Mouse (Mus musculus) stomach, embryonic 15.5 days (tissue): Measurements from ENCODE around the gene Mrpl53. TPM values are rescaled to one million over a fixed set of nuclear protein-coding genes. Genes with fewer than 3 reads are reported as not detected.

Source experiments
- ATAC-seq: fragments of 200-750 bp; cut with Nextera tagmentation; 2 replicates; pipeline ENCODE4 v1.8.0; 2017; ENCODE audit warnings: low read depth, moderate number of reproducible peaks, moderate TSS enrichment; ENCODE audit not compliant: insufficient read depth, low FRiP score
- H3K27ac ChIP-seq: fragments of 300-500 bp; sonication (generic); 2 replicates; pipeline ENCODE4 v1.5.1; 2015; ENCODE audit warnings: mild to moderate bottlenecking, inconsistent platforms
- H3K27me3 ChIP-seq: fragments of 300-500 bp; sonication (generic); replicated peaks from 2 replicates; pipeline ENCODE4 v1.6.1; 2015; ENCODE audit warnings: inconsistent platforms
- H3K36me3 ChIP-seq: fragments of 300-500 bp; sonication (generic); 2 replicates; pipeline ENCODE4 v1.6.1; 2015; ENCODE audit warnings: inconsistent platforms
- H3K4me1 ChIP-seq: fragments of 300-500 bp; sonication (generic); 2 replicates; pipeline ENCODE4 v1.6.1; 2015; ENCODE audit warnings: inconsistent platforms
- H3K4me2 ChIP-seq: fragments of 300-500 bp; sonication (generic); 2 replicates; pipeline ENCODE4 v1.6.1; 2015; ENCODE audit warnings: mild to moderate bottlenecking, inconsistent platforms
- H3K4me3 ChIP-seq: fragments of 300-500 bp; sonication (generic); replicated peaks from 2 replicates; pipeline ENCODE4 v1.5.1; 2015; ENCODE audit warnings: inconsistent platforms
- H3K9ac ChIP-seq: fragments of 300-500 bp; sonication (generic); 2 replicates; pipeline ENCODE4 v1.6.1; 2015; ENCODE audit warnings: inconsistent platforms
- H3K9me3 ChIP-seq: fragments of 300-500 bp; sonication (generic); 2 replicates; pipeline ENCODE4 v1.6.1; 2016; ENCODE audit warnings: inconsistent platforms
- whole genome bisulfite sequencing: fragments of 180-500 bp; shearing (Covaris S2); methylation state at CpG from one replicate; pipeline ENCODE4 v1.1.7; 2015; 5-methylcytosine and 5-hydroxymethylcytosine counted together
- polyA plus RNA-seq: library from polyadenylated mRNA; unstranded; fragments of >200 nt; fragmentation: Nextera tagmentation; extraction: Ambion mirVana; gene quantifications from 2 replicates; pipeline ENCODE4 v1.2.1, GENCODE M21; 2015

Gene Mrpl53
- polyA plus RNA-seq, 1 experiment from 2014 or later, result 136 TPM

- Histone ChIP-seq H3K27me3 (no peaks in the 10 kb centered on the region), H3K4me3 (peak within 1 kb of the TSS; percentile 73), H3K9ac (peak within 1 kb of the TSS; percentile 70), H3K4me1 (peaks cover 19% of the 10 kb centered on the region), H3K4me2 (peak within 1 kb of the TSS; percentile 99), H3K27ac (peak within 1 kb of the TSS; percentile 85), H3K9me3 (no peaks in the 10 kb centered on the region), H3K36me3 (no peaks in the 10 kb centered on the region)
- WGBS, result 0% methylated on average over 25 of the region's 25 CpGs
- ATAC-seq, result peak; percentile 88
Measured at GRCm38 (mm10) chr6:83101316-83101687, 7.5 kb upstream of the Mrpl53 start, which contains the start of the genes Ccdc142 and Gm42688. Ccdc142 (plus strand) TSS chr6:83101601. Gm42688 (plus strand) TSS chr6:83101617.

GRCm38 (mm10) chr6:83101688-83102556 is 6.9 kb upstream of the Mrpl53 start:
- Histone ChIP-seq H3K36me3 (no peaks in the 10 kb centered on the region), H3K4me3 (peak overlapping the region; percentile 73), H3K4me1 (peaks cover 19% of the 10 kb centered on the region), H3K27ac (peak overlapping the region; percentile 85), H3K9me3 (no peaks in the 10 kb centered on the region), H3K9ac (peak overlapping the region; percentile 70), H3K4me2 (peak overlapping the region; percentile 99), H3K27me3 (no peaks in the 10 kb centered on the region)
- WGBS, result under 1% methylated on average over 74 of the region's 74 CpGs
- ATAC-seq, result peak; percentile 70; the same call in 1 of the 2 replicates

- H3K36me3 ChIP-seq, result no peaks in the 10 kb centered on the region
- no peaks in the 10 kb centered on the region for H3K27me3 ChIP-seq
- peak overlapping the region; percentile 73; the same call in 1 of the 2 replicates for H3K4me3 ChIP-seq
- no peak overlapping the region for H3K9ac ChIP-seq
- ATAC-seq, result no peak
- no peak overlapping the region for H3K27ac ChIP-seq
- peaks cover 27% of the 10 kb centered on the region for H3K4me1 ChIP-seq
- H3K4me2 ChIP-seq, result peak overlapping the region; percentile 99
- no peaks in the 10 kb centered on the region for H3K9me3 ChIP-seq
- 49% methylated on average over 11 of the region's 11 CpGs for WGBS
Measured at GRCm38 (mm10) chr6:83103130-83103650, 5.7 kb upstream of the Mrpl53 start.

- Histone ChIP-seq H3K9me3 (no peaks in the 10 kb centered on the region), H3K27me3 (no peaks in the 10 kb centered on the region), H3K36me3 (no peaks in the 10 kb centered on the region), H3K4me1 (peaks cover 31% of the 10 kb centered on the region), H3K9ac (no peak overlapping the region), H3K4me3 (no peak overlapping the region), H3K4me2 (no peak overlapping the region), H3K27ac (no peak overlapping the region)
- 84% methylated on average over 4 of the region's 4 CpGs for WGBS
- no peak for ATAC-seq
Measured at GRCm38 (mm10) chr6:83104158-83104557, 4.7 kb upstream of the Mrpl53 start.

DNA sequence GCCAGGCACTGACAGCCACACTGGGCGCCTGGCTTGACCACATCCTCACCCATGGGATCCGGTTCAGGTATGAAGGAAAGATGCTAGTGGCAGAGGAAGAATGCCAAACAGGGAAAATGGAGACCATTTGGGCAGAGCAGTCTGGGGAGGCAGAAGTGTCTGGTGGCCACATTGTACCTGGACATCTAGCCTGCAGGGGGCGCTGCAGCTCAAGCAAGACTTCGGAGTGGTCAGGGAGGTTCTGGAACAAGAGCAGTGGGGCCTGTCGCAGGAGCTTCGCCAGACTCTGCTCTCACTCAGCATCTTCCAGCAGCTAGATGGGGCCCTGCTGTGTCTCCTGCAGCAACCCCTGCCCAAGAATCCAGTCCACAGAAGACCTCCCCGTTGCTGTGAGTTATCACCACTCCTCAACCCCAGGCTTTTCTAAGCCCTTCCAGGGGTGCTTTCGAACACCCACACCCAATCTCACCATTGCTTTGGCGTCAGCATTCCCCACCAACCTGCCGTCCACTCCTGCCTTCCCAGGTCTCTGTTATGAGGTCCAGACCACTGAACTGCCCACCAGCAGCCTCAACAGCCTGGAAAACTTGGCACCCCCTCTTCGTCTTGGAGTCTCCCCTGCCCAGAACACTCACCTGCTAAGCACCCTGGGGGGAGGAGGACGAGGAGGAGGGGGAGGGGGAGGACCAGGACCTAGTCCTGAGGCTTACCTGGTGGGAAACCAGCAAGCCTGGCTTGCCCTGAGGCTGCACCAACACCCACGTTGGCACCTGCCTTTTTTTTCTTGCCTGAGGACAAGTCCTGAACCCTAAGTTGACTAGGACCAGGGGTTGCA is 1.1 kb upstream of the Mrpl53 start:
- WGBS, result 36% methylated on average over 13 of the region's 13 CpGs
- Histone ChIP-seq H3K4me3 (peak overlapping the region; percentile 88), H3K4me1 (peaks cover 25% of the 10 kb centered on the region), H3K27ac (peak overlapping the region; percentile 85; the same call in 1 of the 2 replicates), H3K4me2 (peak overlapping the region; percentile 91), H3K36me3 (no peaks in the 10 kb centered on the region), H3K9me3 (no peaks in the 10 kb centered on the region), H3K9ac (peak overlapping the region; percentile 94; the same call in 1 of the 2 replicates), H3K27me3 (no peaks in the 10 kb centered on the region)
- ATAC-seq, result no peak

DNA sequence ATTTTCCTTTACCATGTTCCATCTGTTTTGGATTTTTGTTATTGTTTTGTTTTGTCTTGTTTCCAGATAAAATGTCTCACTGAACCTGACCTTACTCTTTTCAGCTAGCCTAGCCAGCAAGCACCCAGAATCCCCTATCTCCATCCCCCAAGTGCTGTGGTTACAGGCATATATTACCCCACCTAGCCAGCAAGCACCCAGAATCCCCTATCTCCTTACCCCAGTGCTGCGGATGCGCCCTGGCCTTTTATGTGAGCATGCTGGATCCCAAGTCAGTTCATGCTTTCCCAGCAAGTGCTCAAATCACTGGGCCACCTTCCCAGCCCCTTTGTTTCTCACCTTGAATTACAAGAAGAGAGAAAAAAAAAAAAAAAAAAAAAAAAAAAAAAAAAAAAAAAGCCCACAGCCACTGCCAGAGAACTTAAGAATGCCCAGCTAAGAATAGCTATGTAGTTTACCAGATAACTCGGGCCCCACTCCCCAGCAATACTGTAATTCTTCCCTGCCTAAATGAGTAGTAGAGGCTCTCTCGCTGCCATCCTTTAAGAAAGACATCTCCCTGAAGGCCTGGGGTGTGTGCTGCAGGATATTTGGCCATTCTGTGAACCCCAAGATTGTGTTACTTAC is 2.8 kb downstream of the Mrpl53 start:
- 82% methylated on average over 4 of the region's 4 CpGs for WGBS
- no peak for ATAC-seq
- no peak overlapping the region for H3K9ac ChIP-seq
- H3K36me3 ChIP-seq, result peaks cover under 1% of the 10 kb centered on the region; the same call in 1 of the 2 replicates
- no peaks in the 10 kb centered on the region for H3K27me3 ChIP-seq
- no peak overlapping the region for H3K27ac ChIP-seq
- H3K9me3 ChIP-seq, result no peaks in the 10 kb centered on the region
- H3K4me3 ChIP-seq, result no peak overlapping the region
- no peak overlapping the region for H3K4me2 ChIP-seq
- H3K4me1 ChIP-seq, result peaks cover 31% of the 10 kb centered on the region

GRCm38 (mm10) chr6:83115011-83115671 is 6.3 kb downstream of the Mrpl53 start, which contains the start of gene Mogs:
Mogs (plus strand) TSS chr6:83115496.
- Histone ChIP-seq H3K4me1 (peaks cover 34% of the 10 kb centered on the region), H3K9me3 (no peaks in the 10 kb centered on the region), H3K36me3 (peaks cover 18% of the 10 kb centered on the region), H3K9ac (peak within 1 kb of the TSS; percentile 66), H3K27me3 (no peaks in the 10 kb centered on the region), H3K27ac (peak within 1 kb of the TSS; percentile 86), H3K4me3 (peak within 1 kb of the TSS; percentile 68), H3K4me2 (peak within 1 kb of the TSS; percentile 88)
- WGBS, result under 1% methylated on average over 55 of the region's 58 CpGs
- peak; percentile 90 for ATAC-seq

DNA sequence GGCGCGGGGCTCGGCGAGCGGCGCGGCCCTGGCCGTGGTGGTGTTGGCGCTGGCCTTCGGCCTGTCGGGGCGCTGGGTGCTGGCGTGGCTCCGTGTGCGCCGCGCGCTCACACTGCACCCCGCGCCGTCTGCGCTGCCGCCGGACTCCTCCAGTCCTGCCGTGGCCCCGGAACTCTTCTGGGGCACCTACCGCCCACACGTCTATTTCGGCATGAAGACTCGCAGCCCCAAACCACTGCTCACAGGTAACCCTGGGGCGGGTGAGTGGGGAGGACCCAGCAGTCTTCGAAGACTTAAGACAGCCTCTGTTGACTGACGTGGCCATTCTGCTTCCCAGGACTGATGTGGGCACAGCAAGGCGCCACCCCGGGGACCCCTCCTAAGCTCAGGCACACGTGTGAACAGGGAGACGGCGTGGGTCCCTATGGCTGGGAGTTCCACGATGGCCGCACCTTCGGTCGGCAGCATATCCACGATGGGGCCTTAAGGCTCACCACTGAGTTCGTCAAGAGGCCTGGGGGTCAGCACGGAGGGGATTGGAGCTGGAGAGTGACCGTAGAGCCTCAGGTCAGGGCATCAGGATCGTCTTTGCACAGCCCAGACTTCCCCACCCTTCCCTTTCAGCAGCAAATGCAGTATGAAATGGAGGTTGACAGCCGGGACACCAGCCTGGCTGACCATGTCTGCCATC is 7.0 kb downstream of the Mrpl53 start:
- Histone ChIP-seq H3K4me3 (peak overlapping the region; percentile 68), H3K9ac (peak overlapping the region; percentile 66), H3K27ac (peak overlapping the region; percentile 86), H3K9me3 (no peaks in the 10 kb centered on the region), H3K27me3 (no peaks in the 10 kb centered on the region), H3K4me2 (peak overlapping the region; percentile 88), H3K36me3 (peaks cover 18% of the 10 kb centered on the region), H3K4me1 (peaks cover 39% of the 10 kb centered on the region)
- peak; percentile 54 for ATAC-seq
- WGBS, result 1% methylated on average over 38 of the region's 48 CpGs

GRCm38 (mm10) chr6:83116373-83117164 is 7.7 kb downstream of the Mrpl53 start:
- Histone ChIP-seq H3K4me2 (peak overlapping the region; percentile 88), H3K27ac (no peak overlapping the region)

GRCm38 (mm10) chr6:83117165-83117438 is 8.3 kb downstream of the Mrpl53 start:
- no peak overlapping the region for H3K27ac ChIP-seq
- WGBS, result 83% methylated on average over 4 of the region's 4 CpGs
- peak overlapping the region; percentile 88; the same call in 1 of the 2 replicates for H3K4me2 ChIP-seq
- H3K36me3 ChIP-seq, result peaks cover 18% of the 10 kb centered on the region
- H3K4me3 ChIP-seq, result no peak overlapping the region
- H3K4me1 ChIP-seq, result peaks cover 40% of the 10 kb centered on the region
- no peaks in the 10 kb centered on the region for H3K9me3 ChIP-seq
- H3K27me3 ChIP-seq, result no peaks in the 10 kb centered on the region
- no peak for ATAC-seq
- H3K9ac ChIP-seq, result no peak overlapping the region

More at GRCm38 (mm10) chr6:83116373-83117164, 7.7 kb downstream of the Mrpl53 start:
- peaks cover 39% of the 10 kb centered on the region for H3K4me1 ChIP-seq
- H3K36me3 ChIP-seq, result peaks cover 18% of the 10 kb centered on the region
- no peaks in the 10 kb centered on the region for H3K27me3 ChIP-seq
- no peak for ATAC-seq
- H3K9me3 ChIP-seq, result no peaks in the 10 kb centered on the region
- 65% methylated on average over 11 of the region's 11 CpGs for WGBS
- peak overlapping the region; percentile 66; the same call in 1 of the 2 replicates for H3K9ac ChIP-seq
- peak overlapping the region; percentile 68 for H3K4me3 ChIP-seq
